Mouse (Mus musculus) midbrain, embryonic 13.5 days (tissue): ENCODE results near the gene Atp6v1e1. TPM values are rescaled to one million over a fixed set of nuclear protein-coding genes. Genes with fewer than 3 reads are reported as not detected.

Experiments
- ATAC-seq: fragments of 200-750 bp; cut with Nextera tagmentation; 2 replicates; pipeline ENCODE4 v1.8.0; 2017; ENCODE audit warnings: mild to moderate bottlenecking, moderate TSS enrichment, moderate library complexity
- H3K27ac ChIP-seq: fragments of 300-500 bp; sonication (generic); 2 replicates; pipeline ENCODE4 v1.5.1; 2015; ENCODE audit warnings: inconsistent platforms, mild to moderate bottlenecking, moderate library complexity
- H3K27me3 ChIP-seq: fragments of 300-500 bp; sonication (generic); 2 replicates; pipeline ENCODE4 v1.6.1; 2015; ENCODE audit warnings: mild to moderate bottlenecking, inconsistent platforms
- H3K36me3 ChIP-seq: fragments of 300-500 bp; sonication (generic); 2 replicates; pipeline ENCODE4 v1.6.1; 2015; ENCODE audit warnings: mild to moderate bottlenecking, inconsistent platforms
- H3K4me1 ChIP-seq: fragments of 300-500 bp; sonication (generic); replicated peaks from 2 replicates; pipeline ENCODE4 v1.6.1; 2015; ENCODE audit warnings: inconsistent platforms
- H3K4me2 ChIP-seq: fragments of 300-500 bp; sonication (generic); replicated peaks from 2 replicates; pipeline ENCODE4 v1.6.1; 2015; ENCODE audit warnings: moderate library complexity, mild to moderate bottlenecking, inconsistent platforms
- H3K4me3 ChIP-seq: fragments of 300-500 bp; sonication (generic); replicated peaks from 2 replicates; pipeline ENCODE4 v1.5.1; 2015; ENCODE audit warnings: mild to moderate bottlenecking, inconsistent platforms
- H3K9ac ChIP-seq: fragments of 300-500 bp; sonication (generic); replicated peaks from 2 replicates; pipeline ENCODE4 v1.6.1; 2015; ENCODE audit warnings: mild to moderate bottlenecking, inconsistent platforms
- H3K9me3 ChIP-seq: fragments of 300-500 bp; sonication (generic); 2 replicates; pipeline ENCODE4 v1.6.1; 2016; ENCODE audit warnings: mild to moderate bottlenecking, inconsistent platforms
- WGBS: fragments of 180-500 bp; shearing (Covaris S2); methylation state at CpG from one replicate; pipeline ENCODE4 v1.1.7; 2015; 5-methylcytosine and 5-hydroxymethylcytosine counted together
- microRNA-seq: library from miRNA; unstranded; fragments of <30 nt; microRNA quantifications from one replicate; pipeline ENCODE4, GENCODE M21; 2016
- polyA plus RNA-seq: library from polyadenylated mRNA; unstranded; fragments of >200 nt; fragmentation: Nextera tagmentation; extraction: Ambion mirVana; gene quantifications from 2 replicates; pipeline ENCODE4 v1.2.1, GENCODE M21; 2015

Atp6v1e1 gene
- polyA plus RNA-seq, 1 experiment from 2014 or later: 221 TPM

GRCm38 (mm10) chr6:120746416-120746815 is 76.2 kb downstream of the Atp6v1e1 start:
- H3K9ac ChIP-seq: no peak overlapping the region
- H3K27ac ChIP-seq: no peak overlapping the region
- no peaks in the 10 kb centered on the region for H3K27me3 ChIP-seq
- H3K4me2 ChIP-seq: no peak overlapping the region
- H3K36me3 ChIP-seq: peaks cover 15% of the 10 kb centered on the region
- H3K4me3 ChIP-seq: no peak overlapping the region
- WGBS: 95% methylated on average over 2 of the region's 2 CpGs
- no peak for ATAC-seq
- H3K4me1 ChIP-seq: no peaks in the 10 kb centered on the region
- H3K9me3 ChIP-seq: no peaks in the 10 kb centered on the region

Small RNAs within 50 kb of the gene (microRNA-seq; reads per million reads assigned to microRNA genes)
- not detected for gene Gm25193

Other genes starting within 250 kb of the Atp6v1e1 start
- gene Cecr2, start 156.4 kb downstream of the Atp6v1e1 start, polyA plus RNA-seq: 5.6 and 7.6 TPM in 2 replicates
- gene Slc25a18, start 49.2 kb downstream of the Atp6v1e1 start, polyA plus RNA-seq: 3.8 and 4.2 TPM in 2 replicates
- 32.3 and 32.5 TPM in 2 replicates for gene Bcl2l13, start 13.4 kb upstream of the Atp6v1e1 start, polyA plus RNA-seq
- 27.2 and 28.1 TPM in 2 replicates for gene Bid, start 94.1 kb upstream of the Atp6v1e1 start, polyA plus RNA-seq